Mouse (Mus musculus) neutrophil, adult 5-6 weeks (primary cell): ENCODE results near the gene Lama2. TPM values are rescaled to one million over a fixed set of nuclear protein-coding genes. Genes with fewer than 3 reads are reported as not detected.

Experiments
- ATAC-seq: fragments of 151-379, 151-347 bp; 2 replicates; pipeline ENCODE4 v1.8.0; 2017; ENCODE audit warnings: mild to moderate bottlenecking, moderate TSS enrichment; ENCODE audit not compliant: insufficient number of reproducible peaks, poor library complexity, low FRiP score, severe bottlenecking; ENCODE audit errors: extremely low read depth
- total RNA-seq: library from RNA; stranded (forward); fragments of 200-1000 nt; gene quantifications from 2 replicates; pipeline ENCODE4 v1.2.3, GENCODE M21; 2017

Lama2 gene
- total RNA-seq, 1 experiment from 2014 or later, result not detected

GRCm38 (mm10) chr10:27413583-27414465 is 205.7 kb downstream of the Lama2 start:
- ATAC-seq, result no peak

- no peak for ATAC-seq
These were observed 228.8 kb downstream of the Lama2 start for GRCm38 (mm10) chr10:27390753-27391152.

GRCm38 (mm10) chr10:27387531-27387930 is 232.0 kb downstream of the Lama2 start:
- no peak for ATAC-seq

- ATAC-seq, result no peak
These were observed 234.9 kb downstream of the Lama2 start for GRCm38 (mm10) chr10:27384636-27385035.

GRCm38 (mm10) chr10:27382887-27383609 is 236.5 kb downstream of the Lama2 start:
- no peak for ATAC-seq

GRCm38 (mm10) chr10:27378286-27378685 is 241.3 kb downstream of the Lama2 start:
- ATAC-seq, result no peak

- ATAC-seq, result no peak
These were observed 275.3 kb downstream of the Lama2 start for GRCm38 (mm10) chr10:27344278-27344677.

- no peak for ATAC-seq
These were observed 297.1 kb downstream of the Lama2 start for GRCm38 (mm10) chr10:27322410-27322990.

- no peak for ATAC-seq
These were observed 312.1 kb downstream of the Lama2 start for GRCm38 (mm10) chr10:27307444-27307843.

- no peak for ATAC-seq
These were observed 314.3 kb downstream of the Lama2 start for GRCm38 (mm10) chr10:27305301-27305700.

- ATAC-seq, result no peak
These were observed 334.3 kb downstream of the Lama2 start for GRCm38 (mm10) chr10:27285098-27285860.

GRCm38 (mm10) chr10:27267432-27267831 is 352.1 kb downstream of the Lama2 start:
- ATAC-seq, result no peak

GRCm38 (mm10) chr10:27265812-27266211 is 353.7 kb downstream of the Lama2 start:
- no peak for ATAC-seq

- ATAC-seq, result no peak
These were observed 354.8 kb downstream of the Lama2 start for GRCm38 (mm10) chr10:27264713-27265112.

- ATAC-seq, result no peak
These were observed 369.8 kb downstream of the Lama2 start for GRCm38 (mm10) chr10:27249741-27250140.

- no peak for ATAC-seq
These were observed 384.8 kb downstream of the Lama2 start for GRCm38 (mm10) chr10:27234755-27235154.

- no peak for ATAC-seq
These were observed 386.0 kb downstream of the Lama2 start for GRCm38 (mm10) chr10:27233577-27233976.

- ATAC-seq, result no peak
These were observed 395.7 kb downstream of the Lama2 start for GRCm38 (mm10) chr10:27223815-27224375.
